Mouse (Mus musculus) liver, adult 2 months (tissue): Measurements from ENCODE around the gene Tac2.

ENCODE experiments used
- CTCF ChIP-seq: fragments of 200-500 bp; IDR thresholded peaks from 2 replicates; pipeline ENCODE4 v1.5.1; 2011; ENCODE audit warnings: low read depth, low read length, control low read depth
- POLR2A ChIP-seq: fragments of 200-500 bp; IDR thresholded peaks from 2 replicates; pipeline ENCODE4 v1.6.1; 2011; ENCODE audit warnings: low read length, control low read depth; ENCODE audit not compliant: insufficient read depth; ENCODE audit errors: extremely low read depth

DNA sequence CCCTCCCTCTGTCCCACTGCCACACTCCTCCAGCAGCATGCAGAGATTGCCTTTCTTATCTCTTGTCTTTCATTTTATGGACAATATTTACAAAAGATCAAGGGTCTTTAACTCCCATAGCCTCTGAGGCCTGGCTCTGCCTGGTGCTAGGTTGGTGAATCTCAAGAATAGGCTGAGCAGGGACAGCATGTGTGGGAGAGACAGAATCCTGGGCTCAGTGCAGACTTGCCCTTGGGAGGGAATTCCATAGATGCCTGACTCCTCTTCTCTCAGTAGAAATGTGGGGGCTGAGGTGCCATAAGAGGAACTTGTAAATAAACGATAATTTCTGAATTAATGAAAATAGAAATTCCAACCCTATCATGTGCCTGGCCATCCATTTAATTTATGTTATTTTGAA, 42.3 kb downstream of the Tac2 start:
- TF ChIP-seq POLR2A: no peak
- no peak for TF ChIP-seq CTCF
